Mouse (Mus musculus): ENCODE results near the gene Med12l. TPM values are rescaled to one million over a fixed set of nuclear protein-coding genes. Genes with fewer than 3 reads are reported as not detected.

The Med12l gene
- polyA plus RNA-seq, 1 experiment: 12.6 TPM

- TF ChIP-seq GATA1 (IDR thresholded peaks at IDR 0.05; ENCODE audit: borderline replicate concordance, low read length): no peak
- no peaks in the 10 kb centered on the region for H3K9me3 ChIP-seq
These were observed 310.5 kb downstream of the Med12l start for GRCm38 (mm10) chr3:59316077-59316476.

GRCm38 (mm10) chr3:59321278-59321876 is 315.8 kb downstream of the Med12l start:
- no peaks in the 10 kb centered on the region for H3K4me1 ChIP-seq
- H3K9me3 ChIP-seq: no peaks in the 10 kb centered on the region
- H3K27me3 ChIP-seq (replicated peaks): no peaks in the 10 kb centered on the region
- no peak for TF ChIP-seq FLI1 (IDR thresholded peaks at IDR 0.05; ENCODE audit: low read length)
- TF ChIP-seq GATA1 (IDR thresholded peaks at IDR 0.05; ENCODE audit: borderline replicate concordance, low read length): no peak
- H3K4me3 ChIP-seq (replicated peaks): no peak overlapping the region
- H3K36me3 ChIP-seq (replicated peaks; ENCODE audit: low read length): peaks cover 42% of the 10 kb centered on the region

More at GRCm38 (mm10) chr3:59316077-59316476, 310.5 kb downstream of the Med12l start:
- peaks cover 95% of the 10 kb centered on the region for H3K36me3 ChIP-seq (replicated peaks; ENCODE audit: low read length)
- no peak overlapping the region for H3K4me3 ChIP-seq (replicated peaks)
- no peaks in the 10 kb centered on the region for H3K27me3 ChIP-seq (replicated peaks)
- peaks cover 12% of the 10 kb centered on the region for H3K4me1 ChIP-seq

GRCm38 (mm10) chr3:59328526-59328925 is 322.9 kb downstream of the Med12l start:
- H3K4me1 ChIP-seq: no peaks in the 10 kb centered on the region
- no peak overlapping the region for H3K4me3 ChIP-seq (replicated peaks)
- TF ChIP-seq GATA1 (IDR thresholded peaks at IDR 0.05; ENCODE audit: borderline replicate concordance, low read length) (no peak), FLI1 (IDR thresholded peaks at IDR 0.05; ENCODE audit: low read length) (no peak)
- H3K36me3 ChIP-seq (replicated peaks; ENCODE audit: low read length): no peaks in the 10 kb centered on the region
- no peaks in the 10 kb centered on the region for H3K27me3 ChIP-seq (replicated peaks)
- no peaks in the 10 kb centered on the region for H3K9me3 ChIP-seq

- no peak for TF ChIP-seq FLI1 (IDR thresholded peaks at IDR 0.05; ENCODE audit: low read length)
- TF ChIP-seq GATA1 (IDR thresholded peaks at IDR 0.05; ENCODE audit: borderline replicate concordance, low read length): no peak
- Histone ChIP-seq H3K4me3 (replicated peaks) (no peak overlapping the region), H3K9me3 (no peaks in the 10 kb centered on the region), H3K36me3 (replicated peaks; ENCODE audit: low read length) (no peaks in the 10 kb centered on the region), H3K27me3 (replicated peaks) (peaks cover 5% of the 10 kb centered on the region), H3K4me1 (peaks cover 9% of the 10 kb centered on the region; the same call in 1 of the 2 replicates)
These were observed 336.2 kb downstream of the Med12l start for GRCm38 (mm10) chr3:59341647-59342427.

- peaks cover 5% of the 10 kb centered on the region for H3K27me3 ChIP-seq (replicated peaks)
- TF ChIP-seq FLI1 (IDR thresholded peaks at IDR 0.05; ENCODE audit: low read length): no peak
- no peak for TF ChIP-seq GATA1 (IDR thresholded peaks at IDR 0.05; ENCODE audit: borderline replicate concordance, low read length)
- peaks cover 9% of the 10 kb centered on the region; the same call in 1 of the 2 replicates for H3K4me1 ChIP-seq
- H3K9me3 ChIP-seq: no peaks in the 10 kb centered on the region
- no peak overlapping the region for H3K4me3 ChIP-seq (replicated peaks)
- H3K36me3 ChIP-seq (replicated peaks; ENCODE audit: low read length): no peaks in the 10 kb centered on the region
These were observed 337.4 kb downstream of the Med12l start for GRCm38 (mm10) chr3:59343026-59343425.

GRCm38 (mm10) chr3:59344065-59344905 is 338.7 kb downstream of the Med12l start, which contains the start of gene Igsf10:
Igsf10 (minus strand) TSS chr3:59344394.
- peaks cover 9% of the 10 kb centered on the region; the same call in 1 of the 2 replicates for H3K4me1 ChIP-seq
- peaks cover 5% of the 10 kb centered on the region for H3K27me3 ChIP-seq (replicated peaks)
- no peaks in the 10 kb centered on the region for H3K36me3 ChIP-seq (replicated peaks; ENCODE audit: low read length)
- TF ChIP-seq FLI1 (IDR thresholded peaks at IDR 0.05; ENCODE audit: low read length): no peak
- TF ChIP-seq GATA1 (IDR thresholded peaks at IDR 0.05; ENCODE audit: borderline replicate concordance, low read length): no peak
- peak within 1 kb of the TSS; percentile 76 for H3K4me3 ChIP-seq (replicated peaks)
- H3K9me3 ChIP-seq: no peaks in the 10 kb centered on the region

- no peaks in the 10 kb centered on the region for H3K27me3 ChIP-seq (replicated peaks)
- no peaks in the 10 kb centered on the region for H3K36me3 ChIP-seq (replicated peaks; ENCODE audit: low read length)
- TF ChIP-seq FLI1 (IDR thresholded peaks at IDR 0.05; ENCODE audit: low read length): no peak
- no peak for TF ChIP-seq GATA1 (IDR thresholded peaks at IDR 0.05; ENCODE audit: borderline replicate concordance, low read length)
- H3K4me1 ChIP-seq: no peaks in the 10 kb centered on the region
- no peak overlapping the region for H3K4me3 ChIP-seq (replicated peaks)
- H3K9me3 ChIP-seq: peaks cover under 1% of the 10 kb centered on the region; the same call in 1 of the 2 replicates
These were observed 346.1 kb downstream of the Med12l start for GRCm38 (mm10) chr3:59351768-59352167.

GRCm38 (mm10) chr3:59354156-59354555 is 348.5 kb downstream of the Med12l start:
- no peak for TF ChIP-seq GATA1 (IDR thresholded peaks at IDR 0.05; ENCODE audit: borderline replicate concordance, low read length)
- TF ChIP-seq FLI1 (IDR thresholded peaks at IDR 0.05; ENCODE audit: low read length): no peak

GRCm38 (mm10) chr3:59360102-59360501 is 354.5 kb downstream of the Med12l start:
- Histone ChIP-seq H3K9me3 (peaks cover 5% of the 10 kb centered on the region; the same call in 1 of the 2 replicates), H3K4me1 (no peaks in the 10 kb centered on the region)
- no peak for TF ChIP-seq FLI1 (IDR thresholded peaks at IDR 0.05; ENCODE audit: low read length)
- TF ChIP-seq GATA1 (IDR thresholded peaks at IDR 0.05; ENCODE audit: borderline replicate concordance, low read length): no peak

More at GRCm38 (mm10) chr3:59354156-59354555, 348.5 kb downstream of the Med12l start:
- Histone ChIP-seq H3K4me1 (no peaks in the 10 kb centered on the region), H3K36me3 (replicated peaks; ENCODE audit: low read length) (no peaks in the 10 kb centered on the region), H3K9me3 (peaks cover 5% of the 10 kb centered on the region; the same call in 1 of the 2 replicates), H3K4me3 (replicated peaks) (no peak overlapping the region), H3K27me3 (replicated peaks) (no peaks in the 10 kb centered on the region)

More at GRCm38 (mm10) chr3:59360102-59360501, 354.5 kb downstream of the Med12l start:
- Histone ChIP-seq H3K27me3 (replicated peaks) (no peaks in the 10 kb centered on the region), H3K36me3 (replicated peaks; ENCODE audit: low read length) (no peaks in the 10 kb centered on the region), H3K4me3 (replicated peaks) (no peak overlapping the region)
